Mouse (Mus musculus): ENCODE results near the gene Prelid3b.

The Prelid3b gene

DNA sequence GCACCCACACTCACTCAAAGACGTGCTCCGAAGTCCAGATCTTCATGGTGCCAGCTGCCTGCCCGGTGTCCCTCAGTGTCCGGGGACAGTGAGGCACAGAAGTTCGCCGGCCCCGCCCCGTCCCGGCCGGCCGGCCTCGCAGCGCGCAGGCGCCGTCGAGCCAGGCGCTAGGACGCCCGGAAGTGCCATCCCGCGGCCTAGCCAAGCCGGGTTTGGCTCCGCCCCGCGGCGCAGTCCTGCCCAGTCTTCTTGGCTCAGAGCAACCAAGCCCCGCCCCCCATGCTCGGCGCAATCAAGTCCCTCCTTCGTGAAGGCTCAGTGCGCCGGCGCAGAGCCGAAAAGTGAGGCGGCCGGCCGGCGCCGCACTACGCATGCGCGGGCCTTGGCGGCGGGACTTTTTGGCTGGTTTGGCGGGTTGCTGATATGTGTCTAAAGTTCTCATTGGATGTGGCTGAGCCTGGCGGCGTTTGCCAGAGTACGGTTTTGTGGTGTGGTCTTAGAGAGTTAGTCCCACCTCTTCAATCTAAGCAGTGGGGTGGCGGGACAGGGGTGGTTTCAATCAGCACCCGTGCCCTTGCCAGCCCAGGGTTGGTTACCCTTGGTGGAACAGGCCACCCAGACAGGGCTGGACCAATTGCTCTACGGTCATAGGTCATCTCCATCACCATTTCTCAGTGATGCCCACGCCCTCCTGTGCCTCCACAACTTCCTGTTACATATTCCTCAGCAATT, at the start of gene Prelid3b:
TSS of gene Prelid3b (minus strand) at position 264 of the 732 bp plus-strand sequence.
- DNase-seq (ENCODE audit: low read depth, low spot score), result peak; percentile 99

DNA sequence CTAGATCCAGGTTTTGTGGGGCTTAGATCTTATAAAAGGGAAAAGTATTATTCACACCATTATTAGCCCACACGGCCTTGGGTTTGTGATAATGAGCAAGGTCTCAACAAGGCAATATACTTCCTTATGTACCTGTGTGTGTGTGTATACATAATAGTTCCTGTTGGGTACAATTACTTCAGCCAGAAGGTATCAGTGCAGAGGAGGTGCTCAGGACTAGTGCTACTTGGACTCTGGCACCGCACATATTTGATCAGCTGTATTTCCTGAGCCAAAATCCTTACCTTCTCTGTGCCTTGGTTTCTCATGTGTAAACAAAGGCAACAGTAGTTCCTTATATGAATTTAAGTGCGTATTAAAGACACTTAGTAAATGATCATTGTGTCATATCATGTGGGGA, 49.3 kb upstream of the Prelid3b start:
- DNase-seq (ENCODE audit: low read depth, low spot score), result no peak

DNA sequence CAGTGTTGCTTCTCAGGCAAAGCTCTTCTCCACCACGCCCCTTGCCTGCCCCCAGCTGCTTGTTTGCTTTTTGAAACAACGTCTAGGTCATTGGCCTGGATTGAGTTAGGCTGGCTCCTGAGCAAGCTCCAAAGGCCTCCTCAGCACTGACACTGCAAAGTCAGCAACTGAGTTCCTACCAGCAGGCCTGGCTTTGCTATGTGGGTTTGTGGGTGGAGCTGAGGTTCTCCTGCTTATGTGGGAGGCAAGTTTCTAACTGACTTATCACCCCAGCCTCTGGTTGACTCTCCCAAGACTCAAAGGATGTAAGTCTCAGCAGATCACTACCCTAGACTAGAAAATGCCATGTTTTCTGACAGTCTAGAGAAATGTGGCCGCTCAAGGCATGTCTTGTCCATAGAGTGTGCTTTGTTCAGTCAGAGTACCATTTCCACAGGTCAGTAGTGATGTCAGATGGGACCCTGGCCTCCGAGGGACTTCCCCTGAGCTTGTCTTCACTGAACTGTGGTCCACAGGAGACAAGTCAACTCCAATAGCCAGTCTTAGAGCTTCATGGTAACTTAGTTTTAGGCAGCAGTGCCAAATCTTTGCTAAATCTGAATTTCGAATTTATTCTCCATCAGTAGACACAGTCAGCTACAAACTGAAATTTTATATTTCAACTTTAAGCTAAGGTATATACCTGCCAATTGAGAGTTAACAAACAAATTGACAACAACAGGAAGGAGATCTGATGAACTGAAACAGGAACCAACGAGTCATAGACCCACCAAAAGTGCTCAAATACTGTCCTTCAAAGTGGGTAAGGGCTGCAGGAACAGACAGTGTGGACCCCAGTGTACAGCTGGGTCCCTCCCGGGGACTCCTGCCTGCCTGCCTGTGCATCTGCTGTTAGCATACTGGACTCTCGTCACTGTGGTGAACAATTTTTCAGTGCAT, 44.5 kb upstream of the Prelid3b start:
- peak; percentile 11 for DNase-seq (ENCODE audit: low read depth, low spot score)

DNA sequence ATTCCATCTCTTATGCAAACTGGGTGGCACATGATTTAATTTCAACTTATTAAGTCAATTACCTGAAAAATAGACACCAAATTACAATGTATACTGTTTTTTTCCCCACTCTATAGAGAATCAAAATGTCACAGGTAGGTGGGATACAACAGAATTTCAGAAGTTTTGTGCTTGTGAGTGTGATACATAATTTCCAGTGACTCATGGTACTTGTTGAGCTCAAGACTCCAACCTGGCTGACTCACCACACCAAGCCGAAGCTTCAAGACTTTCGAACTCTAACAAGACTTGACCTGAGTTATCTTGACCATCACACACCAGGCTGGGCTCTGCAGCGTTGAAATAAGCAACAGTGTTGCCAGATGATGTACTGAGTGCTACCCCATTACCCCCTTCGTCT, 42.0 kb upstream of the Prelid3b start:
- DNase-seq (ENCODE audit: low read depth, low spot score), result peak; percentile 18

DNA sequence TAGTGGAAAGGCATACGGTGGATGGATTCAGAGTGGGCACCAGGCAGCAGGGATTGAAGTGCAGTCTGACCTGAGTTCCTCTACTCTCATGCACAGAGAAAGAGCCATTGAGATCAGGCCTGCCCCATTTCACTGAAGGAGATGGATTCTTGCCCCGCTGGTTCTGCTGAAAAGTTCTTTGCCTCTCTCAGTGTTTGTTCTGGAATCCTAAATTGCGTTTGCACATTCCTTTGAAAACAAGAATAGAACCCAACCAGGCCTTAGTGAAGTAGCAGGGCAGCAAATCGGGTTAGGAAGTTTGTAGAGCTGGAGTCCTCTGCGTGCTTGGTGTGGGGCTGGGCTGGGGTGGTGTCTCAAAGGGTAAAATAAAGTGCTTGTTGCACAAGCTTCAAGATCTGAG, 40.9 kb upstream of the Prelid3b start:
- no peak for DNase-seq (ENCODE audit: low read depth, low spot score)

DNA sequence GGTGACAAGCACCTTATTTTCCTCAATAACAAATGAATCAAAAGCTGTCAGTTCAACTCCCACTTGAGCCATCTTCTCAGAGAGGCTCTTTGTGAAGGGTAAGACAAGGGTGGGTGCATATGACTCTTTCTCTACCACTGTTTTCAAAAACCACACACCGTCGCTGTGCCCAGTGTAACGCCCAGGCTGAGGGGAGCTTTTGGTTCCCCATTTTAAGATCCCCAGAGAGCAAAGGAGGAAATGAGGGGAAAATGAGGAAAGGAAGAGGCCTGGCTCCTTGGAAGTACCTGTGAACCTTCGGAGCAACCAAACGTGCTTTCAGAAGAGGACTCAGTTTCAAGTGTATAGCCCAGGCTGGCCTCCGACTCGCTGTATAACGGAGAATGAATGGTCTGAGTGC, 36.9 kb upstream of the Prelid3b start:
- DNase-seq (ENCODE audit: low read depth, low spot score), result no peak

DNA sequence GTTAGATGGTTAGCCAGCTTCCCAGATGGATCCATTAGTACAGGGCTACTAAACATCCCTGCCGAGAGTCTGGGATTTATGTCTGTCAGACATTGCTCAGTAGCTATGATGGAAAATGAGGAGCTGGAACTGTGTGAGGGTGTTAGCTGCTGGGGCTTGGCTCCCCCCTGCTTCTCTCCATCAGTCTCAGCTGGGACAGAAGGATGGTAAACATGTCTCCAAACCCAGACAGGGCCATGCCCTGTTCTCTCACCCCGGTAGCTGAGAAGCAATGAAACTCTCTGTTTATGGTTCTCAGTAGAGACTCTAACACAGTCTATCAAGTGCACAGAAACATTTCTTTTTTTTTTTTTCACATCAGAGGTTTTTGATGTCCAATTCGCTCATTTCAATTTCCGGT, 35.1 kb upstream of the Prelid3b start:
- DNase-seq (ENCODE audit: low read depth, low spot score), result no peak

DNA sequence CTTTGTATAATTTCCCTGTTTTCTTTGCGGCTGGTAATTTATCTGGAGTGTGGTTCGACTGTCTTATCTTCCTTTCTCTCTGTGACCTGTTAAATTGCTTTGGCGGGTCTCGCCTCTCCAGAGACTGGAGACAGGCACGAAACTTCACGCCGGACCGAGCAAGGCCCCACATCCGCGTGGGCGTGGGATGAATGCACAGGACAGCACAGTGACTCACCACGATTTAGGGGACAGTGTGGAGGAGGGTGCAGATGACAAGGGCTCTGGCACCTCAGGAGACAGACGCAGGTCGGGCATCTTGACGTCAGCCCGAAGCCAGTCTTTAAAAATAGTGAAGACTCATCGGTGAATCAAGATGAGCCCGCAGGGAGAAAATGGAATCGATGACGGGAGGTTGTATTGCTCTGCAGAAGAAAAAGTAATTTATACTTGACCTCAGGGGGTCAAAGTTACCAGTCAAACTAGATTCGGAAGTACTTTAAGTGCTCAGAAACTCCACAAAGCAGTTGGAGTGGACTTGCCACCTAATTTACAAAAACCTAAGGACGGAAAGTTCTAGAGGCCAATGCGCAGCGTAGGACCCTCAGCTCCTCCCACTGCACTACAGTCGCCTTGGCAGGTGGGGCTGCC, 30.1 kb upstream of the Prelid3b start:
- peak; percentile 49 for DNase-seq (ENCODE audit: low read depth, low spot score)

DNA sequence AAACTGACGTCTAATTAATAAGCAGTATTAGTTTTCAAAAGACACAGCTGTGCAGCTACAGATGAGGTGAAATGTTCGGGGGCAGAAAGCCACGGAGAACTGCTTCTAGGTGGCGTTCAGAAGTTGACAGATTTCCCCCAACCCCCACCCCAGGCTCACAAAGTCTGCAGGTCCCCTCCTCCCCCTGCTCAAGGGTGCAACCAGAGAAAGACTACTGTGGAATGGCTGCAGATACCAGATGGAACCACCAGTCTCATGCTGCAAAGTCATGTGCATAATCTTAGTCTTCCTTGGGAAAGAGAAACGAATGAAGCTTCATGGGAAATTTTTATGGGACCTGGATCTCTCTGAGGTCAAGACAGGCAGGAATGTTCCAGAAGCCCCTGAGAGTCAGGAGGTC, 29.4 kb upstream of the Prelid3b start:
- DNase-seq (ENCODE audit: low read depth, low spot score), result no peak

DNA sequence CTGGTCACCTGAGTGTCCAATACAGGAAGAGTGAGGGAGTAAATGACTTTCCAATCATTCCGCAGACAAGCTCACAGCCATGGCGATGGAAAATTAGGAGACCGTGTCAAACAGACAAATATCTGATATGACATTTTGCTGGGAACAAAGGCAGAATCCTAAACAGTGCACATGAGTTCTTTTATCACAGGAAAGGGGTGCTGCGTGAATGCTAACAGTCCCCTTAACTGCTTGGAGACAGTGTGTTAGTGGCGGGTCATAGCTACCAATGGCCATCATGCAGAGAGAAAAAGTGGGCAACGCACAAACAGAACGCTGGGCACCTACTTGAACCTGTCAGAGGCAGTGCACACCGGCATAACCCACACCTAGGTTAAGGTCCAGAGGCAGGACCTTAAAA, 28.6 kb upstream of the Prelid3b start:
- no peak for DNase-seq (ENCODE audit: low read depth, low spot score)

DNA sequence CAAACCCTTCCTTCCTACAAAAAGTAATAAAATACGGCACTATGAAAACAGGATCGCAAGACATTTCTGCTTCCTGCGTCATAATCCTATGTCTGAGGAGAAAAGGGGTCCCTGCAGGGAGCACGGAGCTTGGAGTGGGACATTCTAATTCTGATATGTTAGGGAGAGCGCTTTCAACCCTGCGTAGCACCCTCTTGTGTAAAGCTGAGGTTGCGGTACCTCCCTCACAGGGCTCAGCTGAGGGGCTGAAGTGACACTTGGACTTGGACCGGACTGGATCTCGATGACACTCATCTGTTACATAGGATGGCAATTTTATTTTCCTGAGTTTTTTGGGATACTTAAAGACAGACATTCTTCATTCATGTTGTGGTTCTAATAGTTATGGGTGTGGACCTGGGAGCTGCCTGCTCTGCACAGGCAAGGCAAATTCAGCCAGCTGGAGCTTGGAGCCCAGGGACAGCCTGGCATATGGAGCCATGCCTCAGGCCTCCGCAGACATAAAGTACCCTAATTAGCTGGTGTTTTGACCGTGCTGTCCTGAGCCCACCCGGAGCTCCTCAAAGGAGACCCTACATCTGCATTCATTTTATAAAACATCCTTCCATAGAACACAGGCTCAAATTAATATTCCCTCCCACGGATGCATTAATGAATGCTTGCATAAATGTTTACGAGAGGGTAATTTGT, 28.1 kb upstream of the Prelid3b start:
- DNase-seq (ENCODE audit: low read depth, low spot score), result no peak

DNA sequence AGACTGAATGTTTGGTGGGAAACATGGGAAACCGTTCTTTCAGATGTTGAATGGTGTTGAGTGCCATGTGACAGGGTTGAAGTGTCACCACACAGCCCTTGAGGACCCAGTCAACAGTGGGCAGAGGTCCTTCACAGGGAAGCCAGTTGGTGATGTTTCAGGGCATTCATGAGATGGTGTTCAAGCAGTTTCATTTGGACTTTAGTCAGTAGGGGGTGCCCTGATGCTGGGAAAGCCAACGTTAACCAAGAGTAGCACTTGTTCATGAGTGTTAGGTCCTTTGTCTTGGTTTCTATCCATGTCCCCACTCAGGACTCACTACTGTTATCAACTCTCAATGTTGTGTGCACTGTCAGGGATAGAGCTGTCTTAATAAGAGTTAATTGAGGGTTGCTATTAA, 20.0 kb upstream of the Prelid3b start:
- peak; percentile 71 for DNase-seq (ENCODE audit: low read depth, low spot score)

DNA sequence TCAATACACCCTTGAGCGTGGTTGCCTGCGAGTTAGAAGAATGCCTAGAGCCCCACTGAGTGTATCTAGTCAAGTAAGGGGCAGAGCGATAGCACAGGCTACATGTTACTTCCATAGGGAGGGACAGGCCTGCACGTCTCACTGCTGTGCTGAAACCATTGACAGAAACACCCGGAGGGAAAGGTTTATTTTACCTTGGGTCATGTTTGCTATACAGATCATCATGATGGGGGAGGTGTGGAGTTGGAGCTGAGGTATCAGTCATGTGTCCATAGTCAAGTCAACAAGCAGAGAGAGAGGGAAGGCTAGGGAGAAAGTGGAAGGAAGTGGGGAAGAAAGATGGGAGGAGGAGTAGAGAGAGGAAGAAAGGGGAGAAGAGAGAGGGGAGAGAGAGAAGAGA, 14.1 kb upstream of the Prelid3b start:
- DNase-seq (ENCODE audit: low read depth, low spot score), result no peak

DNA sequence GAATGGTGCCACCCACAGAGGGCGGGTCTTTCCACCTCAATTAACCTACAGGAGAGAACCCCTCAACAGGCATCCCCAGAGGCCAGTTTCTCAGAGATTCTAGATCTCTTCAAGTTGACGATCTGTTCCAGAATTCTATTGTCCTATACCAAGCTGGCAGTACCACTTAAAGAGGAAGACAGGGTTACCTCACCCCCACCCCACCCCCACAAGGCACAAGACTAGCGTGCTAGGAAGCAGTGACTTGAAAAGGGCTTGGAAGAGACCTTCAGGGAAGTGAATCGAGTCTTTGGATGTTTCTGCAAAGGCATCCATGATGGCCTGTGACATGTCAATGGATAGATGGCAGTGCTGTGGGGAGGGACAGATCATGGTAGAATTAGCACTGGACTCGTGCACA, 5.9 kb upstream of the Prelid3b start:
- DNase-seq (ENCODE audit: low read depth, low spot score), result no peak

DNA sequence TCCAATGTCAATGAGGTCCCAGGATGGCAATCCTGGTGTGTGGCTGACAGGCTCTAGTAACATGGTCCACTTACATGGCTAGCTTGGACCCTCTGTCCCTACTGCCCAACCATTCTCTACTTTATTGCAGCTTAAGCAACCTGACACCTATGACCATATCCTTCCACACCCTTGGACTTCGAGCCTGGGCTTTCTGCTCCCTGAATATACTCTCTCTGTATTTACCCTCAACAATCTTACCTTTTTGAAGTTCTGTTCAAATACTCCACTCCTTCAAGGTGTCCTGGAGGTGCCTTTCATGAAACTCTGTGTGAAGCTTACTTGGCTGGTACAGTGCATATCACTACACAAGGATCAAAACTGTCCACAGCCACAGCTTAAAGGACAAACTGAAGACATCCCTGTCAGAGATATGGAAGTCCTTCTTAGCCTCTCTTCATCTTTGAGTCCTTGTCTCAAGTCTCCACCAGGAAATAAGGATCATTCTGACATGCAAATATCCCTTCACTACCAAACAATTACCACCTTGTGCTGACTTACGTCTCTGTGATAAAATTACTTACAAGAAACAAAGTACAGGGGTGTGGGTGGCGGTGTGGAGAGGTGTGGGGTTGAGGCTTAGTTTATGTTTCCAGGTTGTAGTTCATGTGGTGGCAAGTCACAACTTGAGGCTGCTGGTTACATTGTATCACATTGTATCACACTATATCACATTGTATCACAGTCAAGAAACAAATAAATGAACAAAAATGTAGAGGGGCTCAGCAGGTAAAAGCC, 4.8 kb upstream of the Prelid3b start:
- no peak for DNase-seq (ENCODE audit: low read depth, low spot score)

DNA sequence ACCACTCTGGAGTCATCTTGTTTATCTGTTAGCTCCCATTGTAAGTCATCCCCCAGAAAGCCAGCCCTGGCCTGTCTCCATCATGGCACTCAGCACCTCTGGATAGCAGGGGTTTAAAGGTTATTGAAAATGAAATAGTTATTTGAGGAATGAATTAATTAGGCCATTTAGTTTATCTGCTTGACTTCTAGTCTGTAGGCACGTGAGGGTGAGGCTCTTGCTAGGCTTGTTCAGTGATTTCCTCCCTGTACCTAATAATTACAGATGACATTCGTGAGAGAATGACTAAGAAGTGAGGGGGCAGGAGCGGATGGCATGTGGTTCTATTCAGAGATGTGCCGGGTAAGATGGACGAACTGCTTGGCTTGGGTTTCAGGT, 658 bp upstream of the Prelid3b start:
- peak; percentile 16 for DNase-seq (ENCODE audit: low read depth, low spot score)

DNA sequence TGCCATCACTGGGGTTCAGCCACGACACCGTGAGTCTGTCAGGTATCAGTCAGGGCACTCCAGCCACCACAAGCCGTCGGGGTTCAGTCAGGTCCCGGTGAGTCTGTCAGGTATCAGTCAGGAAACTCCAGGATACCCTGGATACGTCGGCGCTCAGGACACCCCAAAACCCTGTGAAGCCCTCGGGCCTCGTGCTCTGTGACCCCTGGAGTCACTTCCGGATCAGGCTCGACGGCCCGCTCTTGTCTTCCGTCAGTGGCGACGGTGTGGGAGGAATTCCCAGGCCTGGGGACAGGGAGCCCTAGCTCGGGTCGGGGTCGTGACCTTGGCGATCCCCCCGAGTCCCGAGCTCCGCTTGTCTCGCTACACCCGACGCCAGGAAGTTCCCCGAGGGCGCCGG, 474 bp downstream of the Prelid3b start:
- DNase-seq (ENCODE audit: low read depth, low spot score), result peak; percentile 10

DNA sequence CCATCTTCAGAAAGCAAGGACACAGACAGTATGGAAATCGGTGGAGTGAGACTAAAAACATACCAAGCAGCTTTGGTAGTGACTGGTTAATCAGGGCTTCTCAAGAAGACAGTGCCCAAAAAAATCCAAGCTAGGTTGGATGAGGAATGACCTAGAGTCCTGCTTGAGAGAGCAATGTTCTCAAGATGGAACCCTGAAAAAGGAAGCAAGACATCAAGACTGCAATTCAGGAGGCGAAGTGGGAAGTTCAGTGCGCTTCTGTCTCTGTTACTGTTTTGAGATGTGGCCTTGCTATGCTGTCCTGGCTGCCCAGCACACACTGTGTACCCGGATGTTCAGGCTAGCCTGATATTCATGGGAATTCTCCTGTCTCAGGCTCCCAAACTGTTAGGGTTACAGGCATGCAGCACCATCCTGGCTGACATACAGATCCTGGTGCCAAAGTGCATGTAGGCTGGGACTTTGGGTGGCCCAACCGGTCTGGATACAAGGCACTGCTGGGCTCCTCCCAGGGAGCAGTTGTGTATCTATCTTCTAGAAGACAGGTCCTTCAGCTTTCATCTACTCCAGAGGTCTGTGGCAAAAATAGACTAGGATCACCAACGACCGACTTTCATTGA, 2.0 kb downstream of the Prelid3b start:
- DNase-seq (ENCODE audit: low read depth, low spot score), result no peak

DNA sequence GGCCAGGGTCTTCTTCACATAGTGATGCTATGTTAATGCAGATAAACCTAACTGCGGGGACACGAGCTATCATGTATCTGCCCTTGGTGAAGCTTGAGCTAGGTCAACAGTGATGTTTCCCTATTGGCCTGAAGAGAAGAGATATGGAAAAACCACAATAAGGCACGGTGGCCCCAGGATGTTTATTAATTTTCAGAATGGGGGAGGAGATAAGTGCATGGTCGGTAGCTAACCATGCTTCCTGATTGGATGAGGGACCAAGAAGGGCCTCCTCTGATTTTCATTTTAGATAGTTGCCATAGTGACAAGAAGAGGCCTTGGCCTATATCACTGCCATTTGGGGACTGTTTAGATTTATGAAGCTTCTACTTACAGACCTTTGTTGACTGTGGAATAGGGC, 2.5 kb downstream of the Prelid3b start:
- DNase-seq (ENCODE audit: low read depth, low spot score), result no peak

DNA sequence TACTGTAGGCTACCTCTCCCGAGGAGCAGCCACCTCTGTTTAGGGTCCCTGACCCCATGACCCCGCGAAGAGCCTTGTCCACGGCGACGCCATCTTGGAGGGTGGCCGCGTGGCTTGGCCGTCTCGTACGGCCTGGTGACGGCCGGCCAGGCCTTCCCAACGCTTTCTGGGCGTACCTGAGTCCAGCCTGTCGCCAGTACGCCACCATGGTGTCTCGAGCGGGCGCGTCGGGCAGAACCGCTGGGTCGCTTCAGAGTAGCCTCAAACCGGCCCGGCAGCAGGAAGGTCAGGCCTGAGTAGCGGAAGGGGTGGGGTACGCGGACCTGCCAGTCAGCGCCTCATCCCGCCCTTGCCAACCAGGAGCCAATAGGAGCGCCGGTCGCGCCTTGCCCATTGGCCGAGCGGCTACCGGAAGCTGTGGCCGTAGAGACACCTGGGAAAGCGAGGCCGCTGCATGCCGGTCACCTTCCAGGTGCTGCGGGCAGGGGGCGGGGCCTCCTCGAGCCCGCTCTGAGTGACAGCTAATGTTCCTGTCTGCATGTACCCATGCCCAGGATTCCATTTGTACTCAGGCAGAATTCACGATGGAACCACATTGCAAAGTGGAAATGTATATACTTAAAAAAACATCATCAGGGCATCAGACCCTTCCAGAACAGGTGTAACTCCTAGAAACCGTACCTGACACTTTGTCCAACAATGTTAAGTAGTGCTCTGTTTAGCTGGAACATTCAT, 8.9 kb downstream of the Prelid3b start, which contains the start of gene Atp5e:
TSS of gene Atp5e (minus strand) at position 317 of the 735 bp plus-strand sequence.
- peak; percentile 99 for DNase-seq (ENCODE audit: low read depth, low spot score)

All from brain, adult 2 months (tissue).